Mouse (Mus musculus): Measurements from ENCODE around the gene Cox14. TPM values are rescaled to one million over a fixed set of nuclear protein-coding genes. Genes with fewer than 3 reads are reported as not detected.

Gene Cox14
- polyA plus RNA-seq, 1 experiment from 2014 or later: 181 TPM

GRCm38 (mm10) chr15:99710221-99711190 is 14.9 kb upstream of the Cox14 start:
- H3K4me3 ChIP-seq (replicated peaks): no peak overlapping the region
- no peak overlapping the region for H3K4me2 ChIP-seq (replicated peaks)
- H3K9ac ChIP-seq: no peak overlapping the region
- no peak overlapping the region for H3K27ac ChIP-seq (replicated peaks)
- H3K27me3 ChIP-seq: no peaks in the 10 kb centered on the region
- H3K9me3 ChIP-seq (replicated peaks): no peaks in the 10 kb centered on the region
- WGBS: 88% methylated on average over 10 of the region's 10 CpGs
- 0 out of 2 replicates have a peak, but pooled peaks cover 5% of the 10 kb centered on the region for H3K4me1 ChIP-seq
- peaks cover 85% of the 10 kb centered on the region for H3K36me3 ChIP-seq
- no peak for ATAC-seq (ENCODE audit: insufficient number of reproducible peaks, low FRiP score, low TSS enrichment, low read depth)

- H3K4me1 ChIP-seq: 0 out of 2 replicates have a peak, but pooled peaks cover 8% of the 10 kb centered on the region
- no peak for ATAC-seq (ENCODE audit: insufficient number of reproducible peaks, low FRiP score, low TSS enrichment, low read depth)
- no peak overlapping the region for H3K9ac ChIP-seq
- H3K36me3 ChIP-seq: peaks cover 79% of the 10 kb centered on the region
- H3K27me3 ChIP-seq: no peaks in the 10 kb centered on the region
- H3K9me3 ChIP-seq (replicated peaks): no peaks in the 10 kb centered on the region
- no peak overlapping the region for H3K4me2 ChIP-seq (replicated peaks)
- no peak overlapping the region for H3K4me3 ChIP-seq (replicated peaks)
- WGBS: 70% methylated on average over 3 of the region's 3 CpGs
- no peak overlapping the region for H3K27ac ChIP-seq (replicated peaks)
Measured at GRCm38 (mm10) chr15:99711491-99711890, 13.9 kb upstream of the Cox14 start.

DNA sequence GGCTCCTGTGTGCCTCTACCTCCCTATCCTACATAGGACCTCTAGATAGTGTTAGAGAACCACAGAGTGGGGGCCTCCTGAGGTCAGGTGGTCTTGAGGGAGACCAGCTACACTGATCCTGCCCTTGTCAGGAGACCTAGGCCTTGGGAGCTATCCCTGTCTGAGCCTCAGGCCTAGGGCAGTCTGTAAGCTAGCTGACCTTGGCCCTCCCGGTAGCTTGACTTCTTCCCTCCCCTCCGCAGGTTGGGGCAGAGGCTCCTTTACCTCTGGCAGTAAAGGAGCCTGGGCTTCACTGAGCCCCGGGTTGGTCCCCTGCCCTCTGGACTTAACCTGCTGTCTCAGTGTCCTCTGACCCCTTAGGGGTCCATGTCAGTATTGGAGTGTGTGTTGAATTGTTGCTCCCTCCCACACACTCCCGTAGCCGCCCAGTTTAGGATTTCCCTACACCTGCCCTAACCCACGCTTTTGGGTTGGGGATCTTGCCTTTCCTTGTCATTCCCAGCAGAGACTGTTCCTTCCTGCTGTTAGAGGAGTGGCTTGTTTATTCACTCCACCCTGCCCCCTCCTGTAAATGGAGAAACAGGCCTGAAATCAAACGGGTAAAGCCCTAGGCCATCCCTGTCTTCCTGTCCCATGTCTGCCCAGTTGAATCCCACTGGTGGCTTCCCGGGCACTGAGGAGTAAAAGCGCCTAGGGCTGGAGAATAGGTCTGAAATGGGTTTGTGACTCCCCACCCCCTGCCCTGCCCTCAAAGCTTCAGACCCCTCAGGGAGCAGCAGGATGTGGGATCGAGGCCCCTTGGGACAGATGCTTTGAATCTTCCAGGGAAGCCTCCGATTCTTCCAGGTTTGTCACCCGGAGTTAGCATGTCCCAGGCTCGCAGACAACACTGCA is 12.5 kb upstream of the Cox14 start:
- peaks cover 68% of the 10 kb centered on the region for H3K36me3 ChIP-seq
- H3K4me3 ChIP-seq (replicated peaks): no peak overlapping the region
- H3K4me2 ChIP-seq (replicated peaks): no peak overlapping the region
- H3K9ac ChIP-seq: no peak overlapping the region
- H3K9me3 ChIP-seq (replicated peaks): no peaks in the 10 kb centered on the region
- H3K4me1 ChIP-seq: peaks cover 14% of the 10 kb centered on the region
- 55% methylated on average over 13 of the region's 13 CpGs for WGBS
- ATAC-seq (ENCODE audit: insufficient number of reproducible peaks, low FRiP score, low TSS enrichment, low read depth): no peak
- no peaks in the 10 kb centered on the region for H3K27me3 ChIP-seq
- H3K27ac ChIP-seq (replicated peaks): no peak overlapping the region

- no peak overlapping the region for H3K4me2 ChIP-seq (replicated peaks)
- no peak for ATAC-seq (ENCODE audit: insufficient number of reproducible peaks, low FRiP score, low TSS enrichment, low read depth)
- H3K9ac ChIP-seq: no peak overlapping the region
- H3K4me1 ChIP-seq: peaks cover 14% of the 10 kb centered on the region
- no peaks in the 10 kb centered on the region for H3K9me3 ChIP-seq (replicated peaks)
- H3K27me3 ChIP-seq: no peaks in the 10 kb centered on the region
- H3K27ac ChIP-seq (replicated peaks): no peak overlapping the region
- WGBS: 82% methylated on average over 3 of the region's 3 CpGs
- no peak overlapping the region for H3K4me3 ChIP-seq (replicated peaks)
- peaks cover 63% of the 10 kb centered on the region for H3K36me3 ChIP-seq
Measured at GRCm38 (mm10) chr15:99713569-99713968, 11.8 kb upstream of the Cox14 start.

- H3K4me3 ChIP-seq (replicated peaks): no peak overlapping the region
- no peaks in the 10 kb centered on the region for H3K27me3 ChIP-seq
- peaks cover 57% of the 10 kb centered on the region for H3K36me3 ChIP-seq
- ATAC-seq (ENCODE audit: insufficient number of reproducible peaks, low FRiP score, low TSS enrichment, low read depth): no peak
- WGBS: 71% methylated on average over 4 of the region's 4 CpGs
- H3K4me2 ChIP-seq (replicated peaks): no peak overlapping the region
- no peaks in the 10 kb centered on the region for H3K9me3 ChIP-seq (replicated peaks)
- no peak overlapping the region for H3K27ac ChIP-seq (replicated peaks)
- H3K4me1 ChIP-seq: peaks cover 14% of the 10 kb centered on the region
- no peak overlapping the region for H3K9ac ChIP-seq
Measured at GRCm38 (mm10) chr15:99714206-99714605, 11.2 kb upstream of the Cox14 start.

DNA sequence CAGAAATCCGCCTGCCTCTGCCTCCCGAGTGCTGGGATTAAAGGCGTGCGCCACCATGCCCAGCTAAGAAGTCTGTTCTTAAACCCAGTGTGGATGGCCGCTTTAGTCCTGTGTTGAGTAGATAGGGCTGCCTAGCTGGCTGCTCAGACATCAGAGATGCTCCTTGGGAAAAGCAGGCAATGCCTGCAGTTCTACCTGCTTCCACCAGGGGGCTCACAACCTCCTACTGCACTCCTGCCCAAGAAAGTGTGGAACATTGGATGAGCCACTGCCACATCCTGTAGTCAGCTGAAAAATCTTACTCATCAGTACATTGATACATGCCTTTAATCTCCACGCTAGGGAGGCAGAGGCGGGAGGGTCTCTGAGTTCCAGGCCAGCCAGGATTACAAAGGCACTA is 10.6 kb upstream of the Cox14 start:
- Histone ChIP-seq H3K9ac (no peak overlapping the region), H3K4me1 (peaks cover 14% of the 10 kb centered on the region), H3K27ac (replicated peaks) (no peak overlapping the region), H3K36me3 (peaks cover 50% of the 10 kb centered on the region), H3K27me3 (no peaks in the 10 kb centered on the region), H3K4me2 (replicated peaks) (no peak overlapping the region), H3K4me3 (replicated peaks) (no peak overlapping the region), H3K9me3 (replicated peaks) (no peaks in the 10 kb centered on the region)
- ATAC-seq (ENCODE audit: insufficient number of reproducible peaks, low FRiP score, low TSS enrichment, low read depth): no peak
- 51% methylated on average over 7 of the region's 7 CpGs for WGBS

DNA sequence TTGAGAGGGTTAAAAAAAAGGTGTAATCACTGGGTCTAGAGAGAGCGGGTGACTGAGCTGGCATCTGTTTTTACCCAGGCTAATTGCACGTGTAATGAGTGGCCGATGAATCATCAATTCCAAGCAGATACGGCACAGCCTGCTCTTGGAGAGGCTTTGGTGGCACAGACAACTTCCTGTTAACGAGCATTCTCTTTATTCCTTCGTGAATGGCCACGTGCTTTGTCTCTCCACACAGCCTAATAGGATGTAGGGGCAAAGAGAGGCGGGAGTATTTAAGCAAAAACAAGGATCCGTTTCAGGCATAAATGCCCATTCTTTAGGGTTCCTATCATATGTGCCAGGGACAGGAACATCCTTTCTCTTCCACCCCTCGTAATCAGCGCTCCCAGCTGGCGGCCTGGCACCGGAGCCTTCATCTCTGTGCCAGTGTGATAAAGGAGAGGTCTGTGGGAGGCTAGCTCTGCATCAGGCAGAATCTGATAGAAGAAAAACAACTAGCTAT is 10.0 kb upstream of the Cox14 start:
- Histone ChIP-seq H3K9me3 (replicated peaks) (no peaks in the 10 kb centered on the region), H3K4me2 (replicated peaks) (no peak overlapping the region), H3K4me1 (peaks cover 14% of the 10 kb centered on the region), H3K27ac (replicated peaks) (no peak overlapping the region), H3K4me3 (replicated peaks) (no peak overlapping the region), H3K36me3 (peaks cover 45% of the 10 kb centered on the region), H3K9ac (no peak overlapping the region), H3K27me3 (no peaks in the 10 kb centered on the region)
- no peak for ATAC-seq (ENCODE audit: insufficient number of reproducible peaks, low FRiP score, low TSS enrichment, low read depth)
- WGBS: 71% methylated on average over 13 of the region's 13 CpGs

GRCm38 (mm10) chr15:99715982-99716746 is 9.3 kb upstream of the Cox14 start:
- Histone ChIP-seq H3K9ac (no peak overlapping the region), H3K4me1 (peaks cover 14% of the 10 kb centered on the region), H3K27me3 (no peaks in the 10 kb centered on the region), H3K4me2 (replicated peaks) (no peak overlapping the region), H3K4me3 (replicated peaks) (no peak overlapping the region), H3K9me3 (replicated peaks) (no peaks in the 10 kb centered on the region), H3K36me3 (peaks cover 40% of the 10 kb centered on the region), H3K27ac (replicated peaks) (no peak overlapping the region)
- WGBS: 55% methylated on average over 11 of the region's 11 CpGs
- ATAC-seq (ENCODE audit: insufficient number of reproducible peaks, low FRiP score, low TSS enrichment, low read depth): no peak

DNA sequence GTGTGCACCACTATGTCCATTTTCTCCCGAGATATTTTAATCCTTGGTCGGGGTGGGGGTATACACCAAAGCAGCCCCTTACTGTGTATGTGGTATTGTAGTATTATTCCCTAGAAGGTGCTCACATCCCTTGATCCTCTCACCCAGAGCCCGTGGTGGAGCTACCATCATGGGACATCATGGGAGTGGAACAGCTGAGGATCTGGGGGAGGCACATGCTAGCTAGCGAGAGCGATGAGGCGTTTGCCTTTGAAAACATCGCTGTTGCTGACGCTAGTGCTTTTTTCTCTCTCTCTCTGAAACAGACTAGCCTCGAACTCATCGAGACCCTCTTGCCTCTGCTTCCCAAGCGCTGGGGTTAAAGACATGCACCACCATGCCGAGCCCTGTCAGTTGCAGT is 8.6 kb upstream of the Cox14 start:
- ATAC-seq (ENCODE audit: insufficient number of reproducible peaks, low FRiP score, low TSS enrichment, low read depth): no peak
- 80% methylated on average over 12 of the region's 12 CpGs for WGBS
- Histone ChIP-seq H3K27me3 (no peaks in the 10 kb centered on the region), H3K4me3 (replicated peaks) (no peak overlapping the region), H3K27ac (replicated peaks) (no peak overlapping the region), H3K4me1 (peaks cover 14% of the 10 kb centered on the region), H3K4me2 (replicated peaks) (no peak overlapping the region), H3K36me3 (peaks cover 34% of the 10 kb centered on the region), H3K9me3 (replicated peaks) (no peaks in the 10 kb centered on the region), H3K9ac (no peak overlapping the region)

DNA sequence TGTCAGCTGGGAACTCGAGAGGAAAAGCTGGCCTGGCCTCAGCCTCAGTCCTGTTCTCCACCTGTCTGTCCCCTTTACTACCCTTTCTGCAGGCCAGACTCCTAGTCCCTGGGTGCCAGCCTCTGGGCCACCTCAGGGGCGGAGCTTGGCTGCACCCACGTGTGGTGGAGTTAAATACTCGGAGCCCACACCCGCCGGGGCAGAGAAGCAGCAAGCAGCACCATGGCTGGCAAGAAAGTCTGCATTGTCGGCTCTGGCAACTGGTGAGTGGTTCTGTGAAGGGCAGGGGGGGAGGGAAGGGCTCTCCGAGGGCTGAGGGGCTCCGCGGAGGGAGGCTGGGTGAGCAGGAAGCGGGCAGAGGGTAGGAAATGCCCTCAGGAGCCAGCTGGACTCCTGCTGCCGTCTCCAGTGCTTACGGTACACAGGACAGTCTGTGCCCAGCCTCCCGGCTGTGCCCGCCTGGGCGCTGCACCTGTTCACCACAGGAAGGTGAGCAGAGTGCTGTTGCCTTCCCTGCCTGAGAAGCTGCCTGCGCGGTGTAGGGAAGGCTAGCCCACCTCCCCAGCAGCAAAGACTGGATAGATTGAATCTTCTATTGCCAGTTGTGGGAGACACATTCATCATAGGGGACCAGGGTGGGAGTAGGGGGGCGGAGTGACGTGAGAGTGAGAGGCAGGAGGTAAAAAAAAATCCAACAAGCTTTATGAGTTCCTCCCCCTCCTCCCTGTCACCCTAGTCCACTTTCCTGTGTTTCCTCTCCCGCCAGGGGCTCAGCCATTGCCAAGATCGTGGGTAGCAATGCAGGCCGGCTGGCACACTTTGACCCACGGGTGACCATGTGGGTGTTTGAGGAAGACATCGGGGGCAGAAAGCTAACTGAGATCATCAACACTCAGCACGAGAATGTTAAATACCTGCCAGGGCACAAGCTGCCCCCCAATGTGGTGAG is 7.8 kb upstream of the Cox14 start, which contains the start of gene Gpd1:
Gene Gpd1 (plus strand): TSS at position 130 of the 949 bp plus-strand sequence.
- Histone ChIP-seq H3K4me1 (peaks cover 14% of the 10 kb centered on the region), H3K9me3 (replicated peaks) (no peaks in the 10 kb centered on the region), H3K36me3 (peaks cover 25% of the 10 kb centered on the region), H3K27ac (replicated peaks) (no peak within 1 kb of the TSS), H3K4me2 (replicated peaks) (no peak within 1 kb of the TSS), H3K27me3 (no peaks in the 10 kb centered on the region), H3K4me3 (replicated peaks) (no peak within 1 kb of the TSS), H3K9ac (no peak within 1 kb of the TSS)
- 0 out of 2 replicates have a peak, but pooled peaks have one; percentile 32 for ATAC-seq (ENCODE audit: insufficient number of reproducible peaks, low FRiP score, low TSS enrichment, low read depth)
- WGBS: 66% methylated on average over 26 of the region's 26 CpGs

All from embryonic facial prominence, embryonic 15.5 days (tissue).